Mouse (Mus musculus) bone marrow, adult 2 months (tissue): ENCODE data around the gene Rnf157. TPM values are rescaled to one million over a fixed set of nuclear protein-coding genes. Genes with fewer than 3 reads are reported as not detected.

Source experiments
- H3K27ac ChIP-seq: fragments of 200-500 bp; 2 replicates; pipeline ENCODE4 v1.5.1; 2012; ENCODE audit warnings: low read depth, mild to moderate bottlenecking, control low read depth, inconsistent platforms, low read length; ENCODE audit not compliant: control insufficient read depth, poor library complexity, insufficient read depth
- H3K4me1 ChIP-seq: fragments of 200-500 bp; 2 replicates; pipeline ENCODE4 v1.6.1; 2011; ENCODE audit warnings: low read length; ENCODE audit not compliant: control insufficient read depth, insufficient read depth
- H3K4me3 ChIP-seq: fragments of 200-500 bp; replicated peaks from 2 replicates; pipeline ENCODE3; 2011; ENCODE audit warnings: mild to moderate bottlenecking, low read depth, low read length, control low read depth; ENCODE audit not compliant: control insufficient read depth
- CTCF ChIP-seq: fragments of 200-500 bp; IDR thresholded peaks from 2 replicates; pipeline ENCODE4 v1.5.1; 2011; ENCODE audit warnings: low read length, control low read depth; ENCODE audit not compliant: control insufficient read depth, insufficient read depth
- POLR2A ChIP-seq: fragments of 200-500 bp; IDR thresholded peaks from 2 replicates; pipeline ENCODE4 v1.6.1; 2011; ENCODE audit warnings: low read depth, mild to moderate bottlenecking, control low read depth, low read length, borderline replicate concordance; ENCODE audit not compliant: control insufficient read depth
- WGBS: fragments of 180-500 bp; shearing (Covaris S2); methylation state at CpG from one replicate; pipeline ENCODE4 v1.1.7; 2018; 5-methylcytosine and 5-hydroxymethylcytosine counted together
- polyA plus RNA-seq: library from polyadenylated mRNA; stranded (reverse); fragments of >200 nt; gene quantifications from 2 replicates; pipeline ENCODE4 v1.2.4, GENCODE M21; 2011; ENCODE audit warnings: low replicate concordance; ENCODE audit not compliant: missing spikeins, insufficient read depth, insufficient read length

The Rnf157 gene
- 14.2 and 14.5 TPM in 2 replicates for polyA plus RNA-seq

DNA sequence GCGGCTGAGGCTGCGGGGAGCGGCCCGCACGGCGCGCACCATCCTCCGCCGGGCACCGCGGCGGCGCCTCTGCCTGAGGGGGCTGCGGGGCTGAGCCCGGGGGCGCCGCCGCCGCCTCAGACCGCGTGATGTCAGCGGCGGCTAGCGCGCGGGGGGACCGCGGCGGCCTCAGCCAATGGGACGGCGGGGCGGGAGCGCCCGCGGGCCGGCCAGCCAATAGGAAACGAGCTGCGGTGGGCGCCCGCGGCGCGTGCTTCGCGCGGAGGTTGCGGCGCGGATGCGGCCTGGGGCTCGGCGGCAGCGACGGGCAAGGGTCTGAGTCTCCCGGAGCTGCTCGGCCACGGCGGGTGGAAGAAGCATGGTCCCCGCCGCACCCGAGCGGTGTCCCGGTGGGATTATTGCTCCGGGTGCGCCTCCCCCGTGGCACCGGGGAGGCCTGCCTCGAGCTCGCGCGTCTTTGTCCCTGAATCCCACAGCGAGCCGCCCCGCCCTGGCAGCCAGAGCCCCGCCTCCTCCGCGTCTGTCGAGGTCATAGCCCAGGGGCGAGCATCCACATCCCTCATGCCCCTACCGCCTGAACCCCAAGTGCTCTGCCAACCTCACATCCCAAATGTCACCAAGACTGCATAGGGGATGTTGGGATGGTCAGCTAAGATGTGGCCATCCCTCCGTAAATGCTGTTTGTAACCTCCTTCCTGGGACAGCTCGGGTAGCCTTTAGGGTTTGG lies at the start of gene Rnf157:
Gene Rnf157 (minus strand): TSS at position 129 of the 727 bp plus-strand sequence.
- H3K27ac ChIP-seq, result peak within 1 kb of the TSS; percentile 59; the same call in 1 of the 2 replicates
- H3K4me3 ChIP-seq, result peak within 1 kb of the TSS; percentile 77
- TF ChIP-seq CTCF (no peak), POLR2A (peak; percentile 23; the same call in 1 of the 2 replicates)
- 2% methylated on average over 67 of the region's 82 CpGs for WGBS
- H3K4me1 ChIP-seq, result peaks cover 1% of the 10 kb centered on the region; the same call in 1 of the 2 replicates

GRCm38 (mm10) chr11:116459786-116460185 lies 47.0 kb upstream of the Rnf157 start:
- Histone ChIP-seq H3K4me3 (no peak overlapping the region), H3K27ac (no peak overlapping the region), H3K4me1 (peaks cover 5% of the 10 kb centered on the region)
- TF ChIP-seq CTCF (no peak), POLR2A (no peak)
- WGBS, result 79% methylated on average over 4 of the region's 4 CpGs

GRCm38 (mm10) chr11:116456234-116456633 lies 43.4 kb upstream of the Rnf157 start:
- no peak for TF ChIP-seq CTCF
- Histone ChIP-seq H3K27ac (no peak overlapping the region), H3K4me1 (peaks cover 5% of the 10 kb centered on the region), H3K4me3 (no peak overlapping the region)
- 70% methylated on average over 8 of the region's 8 CpGs for WGBS

GRCm38 (mm10) chr11:116453889-116454288 lies 41.1 kb upstream of the Rnf157 start:
- TF ChIP-seq POLR2A (no peak), CTCF (no peak)
- Histone ChIP-seq H3K4me3 (no peak overlapping the region), H3K27ac (no peak overlapping the region), H3K4me1 (peaks cover 5% of the 10 kb centered on the region)
- WGBS, result 83% methylated on average over 10 of the region's 10 CpGs

- peaks cover 1% of the 10 kb centered on the region; the same call in 1 of the 2 replicates for H3K4me1 ChIP-seq
- 94% methylated on average over 3 of the region's 3 CpGs for WGBS
- H3K27ac ChIP-seq, result no peak overlapping the region
- TF ChIP-seq POLR2A (no peak), CTCF (no peak)
- no peak overlapping the region for H3K4me3 ChIP-seq
Observed at GRCm38 (mm10) chr11:116449341-116449740, 36.5 kb upstream of the Rnf157 start.

- peaks cover 1% of the 10 kb centered on the region; the same call in 1 of the 2 replicates for H3K4me1 ChIP-seq
- WGBS, result 66% methylated on average over 5 of the region's 5 CpGs
- no peak overlapping the region for H3K4me3 ChIP-seq
- no peak overlapping the region for H3K27ac ChIP-seq
- TF ChIP-seq POLR2A (no peak), CTCF (0 out of 2 replicates have a peak, but pooled peaks have one; percentile 16)
Observed at GRCm38 (mm10) chr11:116447822-116448221, 35.0 kb upstream of the Rnf157 start.

GRCm38 (mm10) chr11:116446308-116446887 lies 33.6 kb upstream of the Rnf157 start:
- Histone ChIP-seq H3K27ac (no peak overlapping the region), H3K4me1 (peaks cover 1% of the 10 kb centered on the region; the same call in 1 of the 2 replicates), H3K4me3 (no peak overlapping the region)
- TF ChIP-seq POLR2A, result no peak
- no peak for TF ChIP-seq CTCF
- WGBS, result 29% methylated on average over 19 of the region's 19 CpGs

DNA sequence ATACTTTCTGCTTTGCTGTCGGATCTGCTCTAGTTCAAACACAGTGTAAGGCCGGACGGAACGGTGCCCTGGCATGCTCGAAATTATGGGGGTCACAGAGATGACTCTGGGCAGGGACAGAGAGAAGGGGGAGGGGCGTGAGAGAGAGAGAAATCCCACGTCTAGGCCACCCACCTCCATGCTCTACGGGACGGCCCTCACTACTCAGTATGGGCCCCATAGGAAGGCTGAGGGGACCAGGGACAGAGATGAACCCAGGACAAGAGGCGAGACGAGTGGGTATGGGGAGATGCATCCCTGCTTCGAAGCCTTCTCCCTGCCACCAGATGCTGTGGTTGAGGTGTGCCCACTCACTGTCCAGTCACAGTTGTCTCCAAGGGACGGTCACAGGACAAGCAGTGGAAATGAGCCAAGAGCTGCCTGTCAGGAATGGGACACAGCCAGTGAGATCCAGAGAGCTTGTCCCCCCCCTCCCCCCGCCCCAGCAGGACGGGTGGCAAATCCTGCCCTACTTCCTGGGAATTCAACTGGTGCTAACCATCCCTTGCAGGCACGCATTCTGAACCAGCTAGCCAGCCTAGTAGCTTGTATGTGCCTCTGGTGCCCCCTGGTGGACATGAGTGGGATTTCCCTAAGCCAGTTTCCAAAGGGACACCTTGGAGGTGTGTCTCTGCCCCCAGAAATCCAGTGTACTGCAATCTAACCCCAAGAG lies 32.9 kb upstream of the Rnf157 start:
- TF ChIP-seq POLR2A, result no peak
- peak; percentile 99 for TF ChIP-seq CTCF
- Histone ChIP-seq H3K27ac (no peak overlapping the region), H3K4me3 (no peak overlapping the region), H3K4me1 (peaks cover 1% of the 10 kb centered on the region; the same call in 1 of the 2 replicates)
- WGBS, result 61% methylated on average over 16 of the region's 16 CpGs
